Mouse (Mus musculus): ENCODE measurements around the gene Hist1h3b. TPM values are rescaled to one million over a fixed set of nuclear protein-coding genes. Genes with fewer than 3 reads are reported as not detected.
"Not testable (repeated sequence)": the region's sequence is repeated elsewhere in the genome, so short reads cannot be mapped to it uniquely, and the experiment has no call there.

The Hist1h3b gene
- total and polyA plus RNA-seq, 2 experiments from 2014 or later: 0.51 to 290 TPM

- no peak overlapping the region for H3K4me2 ChIP-seq (ENCODE audit: low read depth, low read length, poor library complexity, severe bottlenecking)
- H3K27ac ChIP-seq (ENCODE audit: low read depth, low read length): no peak overlapping the region
- 2% methylated on average over 4 of the region's 4 CpGs for WGBS
Measured at GRCm38 (mm10) chr13:23747892-23748288, 4.2 kb upstream of the Hist1h3b start.

GRCm38 (mm10) chr13:23749563-23750121 is 2.4 kb upstream of the Hist1h3b start:
- no peak overlapping the region for H3K27ac ChIP-seq (ENCODE audit: low read depth, low read length)
- H3K4me3 ChIP-seq (ENCODE audit: low read depth, low read length): no peak overlapping the region
- ATAC-seq (ENCODE audit: low FRiP score): no peak

More at GRCm38 (mm10) chr13:23747892-23748288, 4.2 kb upstream of the Hist1h3b start:
- TF ChIP-seq CTCF (IDR thresholded peaks at IDR 0.05): no peak
- H3K9me3 ChIP-seq (ENCODE audit: low read length): no peaks in the 10 kb centered on the region
- no peak overlapping the region for H3K9ac ChIP-seq (replicated peaks; ENCODE audit: low read length, poor library complexity, severe bottlenecking)
- DNase-seq (ENCODE audit: low spot score): no peak
- ATAC-seq (ENCODE audit: low FRiP score): no peak
- no peaks in the 10 kb centered on the region for H3K36me3 ChIP-seq (ENCODE audit: insufficient read depth, low read length)
- H3K27me3 ChIP-seq (ENCODE audit: insufficient read depth, low read length): no peaks in the 10 kb centered on the region
- H3K4me3 ChIP-seq (ENCODE audit: low read depth, low read length): no peak overlapping the region
- H3K4me1 ChIP-seq (ENCODE audit: insufficient read depth, low read length): 0 out of 2 replicates have a peak, but pooled peaks cover 3% of the 10 kb centered on the region

GRCm38 (mm10) chr13:23750839-23751477 is 1.1 kb upstream of the Hist1h3b start, which contains the start of gene Hist1h2ab:
TSS of gene Hist1h2ab (plus strand) at chr13:23751126.
- not testable (repeated sequence) for H3K9me3 ChIP-seq (ENCODE audit: low read length)

More at GRCm38 (mm10) chr13:23749563-23750121, 2.4 kb upstream of the Hist1h3b start:
- H3K27me3 ChIP-seq (ENCODE audit: insufficient read depth, low read length): no peaks in the 10 kb centered on the region
- no peaks in the 10 kb centered on the region for H3K36me3 ChIP-seq (ENCODE audit: insufficient read depth, low read length)
- H3K9ac ChIP-seq (replicated peaks; ENCODE audit: low read length, poor library complexity, severe bottlenecking): no peak overlapping the region
- DNase-seq (ENCODE audit: low spot score): no peak
- H3K4me2 ChIP-seq (ENCODE audit: low read depth, low read length, poor library complexity, severe bottlenecking): no peak overlapping the region
- 90% methylated on average over 5 of the region's 5 CpGs for WGBS
- TF ChIP-seq CTCF (IDR thresholded peaks at IDR 0.05): no peak
- no peaks in the 10 kb centered on the region for H3K9me3 ChIP-seq (ENCODE audit: low read length)
- H3K4me1 ChIP-seq (ENCODE audit: insufficient read depth, low read length): 0 out of 2 replicates have a peak, but pooled peaks cover 3% of the 10 kb centered on the region

GRCm38 (mm10) chr13:23751478-23751956 is 550 bp upstream of the Hist1h3b start:
- H3K27ac ChIP-seq (ENCODE audit: low read depth, low read length): peak overlapping the region; percentile 47; the same call in 1 of the 2 replicates
- H3K9me3 ChIP-seq (ENCODE audit: low read length): no peaks in the 10 kb centered on the region
- H3K9ac ChIP-seq (replicated peaks; ENCODE audit: low read length, poor library complexity, severe bottlenecking): no peak overlapping the region
- no peaks in the 10 kb centered on the region for H3K36me3 ChIP-seq (ENCODE audit: insufficient read depth, low read length)
- DNase-seq (ENCODE audit: low spot score): no peak
- H3K27me3 ChIP-seq (ENCODE audit: insufficient read depth, low read length): no peaks in the 10 kb centered on the region
- ATAC-seq (ENCODE audit: low FRiP score): no peak
- no peak for TF ChIP-seq CTCF (IDR thresholded peaks at IDR 0.05)
- peak overlapping the region; percentile 41 for H3K4me3 ChIP-seq (ENCODE audit: low read depth, low read length)
- under 1% methylated on average over 11 of the region's 11 CpGs for WGBS
- no peaks in the 10 kb centered on the region for H3K4me1 ChIP-seq (ENCODE audit: insufficient read depth, low read length)
- peak overlapping the region; percentile 68 for H3K4me2 ChIP-seq (ENCODE audit: low read depth, low read length, poor library complexity, severe bottlenecking)

More at GRCm38 (mm10) chr13:23750839-23751477, 1.1 kb upstream of the Hist1h3b start, which contains the start of gene Hist1h2ab:
- DNase-seq (ENCODE audit: low spot score) (peak; percentile 75), ATAC-seq (ENCODE audit: low FRiP score) (peak; percentile 56; the same call in 1 of the 2 replicates)
- H3K27me3 ChIP-seq (ENCODE audit: insufficient read depth, low read length); H3K36me3 ChIP-seq (ENCODE audit: insufficient read depth, low read length); H3K4me1 ChIP-seq (ENCODE audit: insufficient read depth, low read length): not testable (repeated sequence)
- Histone ChIP-seq H3K4me3 (ENCODE audit: low read depth, low read length) (peak within 1 kb of the TSS; percentile 41), H3K9ac (replicated peaks; ENCODE audit: low read length, poor library complexity, severe bottlenecking) (0 out of 2 replicates have a peak within 1 kb of the TSS, but pooled peaks have one; percentile 36), H3K27ac (ENCODE audit: low read depth, low read length) (peak within 1 kb of the TSS; percentile 83), H3K4me2 (ENCODE audit: low read depth, low read length, poor library complexity, severe bottlenecking) (peak within 1 kb of the TSS; percentile 68)
- WGBS: under 1% methylated on average over 26 of the region's 47 CpGs

GRCm38 (mm10) chr13:23752742-23753172 is 690 bp downstream of the Hist1h3b start:
- Histone ChIP-seq H3K4me2 (ENCODE audit: low read depth, low read length, poor library complexity, severe bottlenecking) (peak overlapping the region; percentile 36; the same call in 1 of the 2 replicates), H3K4me1 (ENCODE audit: insufficient read depth, low read length) (peaks cover 4% of the 10 kb centered on the region; the same call in 1 of the 2 replicates), H3K9me3 (ENCODE audit: low read length) (no peaks in the 10 kb centered on the region), H3K27me3 (ENCODE audit: insufficient read depth, low read length) (no peaks in the 10 kb centered on the region), H3K9ac (replicated peaks; ENCODE audit: low read length, poor library complexity, severe bottlenecking) (no peak overlapping the region), H3K27ac (ENCODE audit: low read depth, low read length) (no peak overlapping the region), H3K36me3 (ENCODE audit: insufficient read depth, low read length) (no peaks in the 10 kb centered on the region), H3K4me3 (ENCODE audit: low read depth, low read length) (no peak overlapping the region)
- DNase-seq (ENCODE audit: low spot score): no peak
- 2% methylated on average over 6 of the region's 6 CpGs for WGBS
- no peak for TF ChIP-seq CTCF (IDR thresholded peaks at IDR 0.05)
- no peak for ATAC-seq (ENCODE audit: low FRiP score)

Data from midbrain, postnatal 0 days (tissue).